Mouse (Mus musculus) central nervous system, embryonic 14 days (tissue): ENCODE measurements around the gene BC030499. TPM values are rescaled to one million over a fixed set of nuclear protein-coding genes. Genes with fewer than 3 reads are reported as not detected.

Experiments used
- polyA plus RNA-seq: library from polyadenylated mRNA; depleted of rRNA; stranded (reverse); fragments of >200 nt; gene quantifications from 2 replicates; pipeline ENCODE4 v1.2.3, GENCODE M21; 2012; rRNA removed

The BC030499 gene
- polyA plus RNA-seq: 0.63 and 0.88 TPM in 2 replicates

GRCm38 (mm10) chr11:78290654-78291053 lies at the start of gene BC030499:
Gene BC030499 (plus strand): TSS chr11:78290841.

GRCm38 (mm10) chr11:78245627-78246317 lies 44.9 kb upstream of the BC030499 start, which contains the start of the genes Sdf2 and Supt6:
Gene Sdf2 (plus strand): TSS chr11:78245746.
Gene Supt6 (minus strand): TSS chr11:78245987.

GRCm38 (mm10) chr11:78261380-78262352 lies 29.0 kb upstream of the BC030499 start, which contains the start of gene 2610507B11Rik:
Gene 2610507B11Rik (plus strand): TSS chr11:78261752.

GRCm38 (mm10) chr11:78301357-78302084 lies 10.9 kb downstream of the BC030499 start, which contains the start of gene Spag5:
Gene Spag5 (plus strand): TSS chr11:78301529.

GRCm38 (mm10) chr11:78322860-78323259 lies 32.2 kb downstream of the BC030499 start, which contains the start of gene Aldoc:
Gene Aldoc (plus strand): TSS chr11:78322968.

GRCm38 (mm10) chr11:78327634-78328511 lies 37.2 kb downstream of the BC030499 start, which contains the start of gene Pigs:
Gene Pigs (plus strand): TSS chr11:78328415.

GRCm38 (mm10) chr11:78343381-78344327 lies 53.0 kb downstream of the BC030499 start, which contains the start of gene Unc119:
Gene Unc119 (plus strand): TSS chr11:78343482.

Other genes with a start within 250 kb of the BC030499 start
- gene Eral1, start 210.5 kb upstream of the BC030499 start, polyA plus RNA-seq: 29.9 and 30.4 TPM in 2 replicates
- 24.0 and 25.4 TPM in 2 replicates for gene Fam222b, start 196.2 kb upstream of the BC030499 start, polyA plus RNA-seq
- 193 and 206 TPM in 2 replicates for gene Traf4, start 125.3 kb upstream of the BC030499 start, polyA plus RNA-seq
- gene Nek8, start 114.2 kb upstream of the BC030499 start, polyA plus RNA-seq: 12.9 and 16.0 TPM in 2 replicates
- 15.7 and 24.4 TPM in 2 replicates for gene Tlcd1, start 114.1 kb upstream of the BC030499 start, polyA plus RNA-seq
- gene Rpl23a, start 107.3 kb upstream of the BC030499 start, polyA plus RNA-seq: 2,641 and 2,838 TPM in 2 replicates
- gene Rab34, start 102.4 kb upstream of the BC030499 start, polyA plus RNA-seq: 72.6 and 93.5 TPM in 2 replicates
- gene Proca1, start 97.4 kb upstream of the BC030499 start, polyA plus RNA-seq: 1.4 and 2.0 TPM in 2 replicates
- gene Sdf2, start 45.1 kb upstream of the BC030499 start, polyA plus RNA-seq: 119 and 127 TPM in 2 replicates
- gene Supt6, start 44.9 kb upstream of the BC030499 start, polyA plus RNA-seq: 26.4 and 31.0 TPM in 2 replicates
- gene 2610507B11Rik, start 29.1 kb upstream of the BC030499 start, polyA plus RNA-seq: 60.3 and 62.0 TPM in 2 replicates
- 37.0 and 49.5 TPM in 2 replicates for gene Spag5, start 10.7 kb downstream of the BC030499 start, polyA plus RNA-seq
- 106 and 132 TPM in 2 replicates for gene Aldoc, start 32.1 kb downstream of the BC030499 start, polyA plus RNA-seq
- 60.2 and 69.7 TPM in 2 replicates for gene Pigs, start 37.6 kb downstream of the BC030499 start, polyA plus RNA-seq
- gene Unc119, start 52.6 kb downstream of the BC030499 start, polyA plus RNA-seq: 144 and 155 TPM in 2 replicates
- 0.03 TPM in 1 of 2 replicates, not detected in the other for gene Foxn1, start 95.7 kb downstream of the BC030499 start, polyA plus RNA-seq
- gene Slc13a2, start 131.4 kb downstream of the BC030499 start, polyA plus RNA-seq: 0.04 TPM in 1 of 2 replicates, not detected in the other
- 10.6 and 11.7 TPM in 2 replicates for gene Slc46a1, start 174.9 kb downstream of the BC030499 start, polyA plus RNA-seq
- gene Sarm1, start 206.9 kb downstream of the BC030499 start, polyA plus RNA-seq: 35.2 and 38.7 TPM in 2 replicates
- 84.3 and 85.8 TPM in 2 replicates for gene Vtn, start 208.2 kb downstream of the BC030499 start, polyA plus RNA-seq
- 0.23 and 0.37 TPM in 2 replicates for gene Sebox, start 212.6 kb downstream of the BC030499 start, polyA plus RNA-seq
- gene Tmem199, start 221.3 kb downstream of the BC030499 start, polyA plus RNA-seq: 70.0 and 74.8 TPM in 2 replicates
- gene Poldip2, start 221.4 kb downstream of the BC030499 start, polyA plus RNA-seq: 113 and 120 TPM in 2 replicates
- 51.0 and 52.7 TPM in 2 replicates for gene Tnfaip1, start 245.5 kb downstream of the BC030499 start, polyA plus RNA-seq
- gene Ift20, start 245.5 kb downstream of the BC030499 start, polyA plus RNA-seq: 84.4 and 94.8 TPM in 2 replicates